Mouse (Mus musculus): ENCODE data around the gene Sptlc2.

GRCm38 (mm10) chr12:87379496-87379895 is 8.7 kb downstream of the Sptlc2 start:
- TF ChIP-seq POLR2A (IDR thresholded peaks at IDR 0.05; ENCODE audit: low read depth, low read length) (no peak), CTCF (conservative IDR thresholded peaks at IDR 0.05; ENCODE audit: insufficient read depth, insufficient read length, low read depth, low read length) (no peak)

All from kidney, adult 2 months (tissue).